Mouse (Mus musculus) stomach, embryonic 15.5 days (tissue): ENCODE results near the gene Kctd17. TPM values are rescaled to one million over a fixed set of nuclear protein-coding genes. Genes with fewer than 3 reads are reported as not detected.
A peak's percentile ranks its signal among the peaks of the same experiment; 100 is the strongest.

Experiments used
- ATAC-seq: fragments of 200-750 bp; cut with Nextera tagmentation; 2 replicates; pipeline ENCODE4 v1.8.0; 2017; ENCODE audit warnings: low read depth, moderate number of reproducible peaks, moderate TSS enrichment; ENCODE audit not compliant: insufficient read depth, low FRiP score
- H3K27ac ChIP-seq: fragments of 300-500 bp; sonication (generic); 2 replicates; pipeline ENCODE4 v1.5.1; 2015; ENCODE audit warnings: mild to moderate bottlenecking, inconsistent platforms
- H3K27me3 ChIP-seq: fragments of 300-500 bp; sonication (generic); replicated peaks from 2 replicates; pipeline ENCODE4 v1.6.1; 2015; ENCODE audit warnings: inconsistent platforms
- H3K36me3 ChIP-seq: fragments of 300-500 bp; sonication (generic); 2 replicates; pipeline ENCODE4 v1.6.1; 2015; ENCODE audit warnings: inconsistent platforms
- H3K4me1 ChIP-seq: fragments of 300-500 bp; sonication (generic); 2 replicates; pipeline ENCODE4 v1.6.1; 2015; ENCODE audit warnings: inconsistent platforms
- H3K4me2 ChIP-seq: fragments of 300-500 bp; sonication (generic); 2 replicates; pipeline ENCODE4 v1.6.1; 2015; ENCODE audit warnings: mild to moderate bottlenecking, inconsistent platforms
- H3K4me3 ChIP-seq: fragments of 300-500 bp; sonication (generic); replicated peaks from 2 replicates; pipeline ENCODE4 v1.5.1; 2015; ENCODE audit warnings: inconsistent platforms
- H3K9ac ChIP-seq: fragments of 300-500 bp; sonication (generic); 2 replicates; pipeline ENCODE4 v1.6.1; 2015; ENCODE audit warnings: inconsistent platforms
- H3K9me3 ChIP-seq: fragments of 300-500 bp; sonication (generic); 2 replicates; pipeline ENCODE4 v1.6.1; 2016; ENCODE audit warnings: inconsistent platforms
- whole genome bisulfite sequencing: fragments of 180-500 bp; shearing (Covaris S2); methylation state at CpG from one replicate; pipeline ENCODE4 v1.1.7; 2015; 5-methylcytosine and 5-hydroxymethylcytosine counted together
- polyA plus RNA-seq: library from polyadenylated mRNA; unstranded; fragments of >200 nt; fragmentation: Nextera tagmentation; extraction: Ambion mirVana; gene quantifications from 2 replicates; pipeline ENCODE4 v1.2.1, GENCODE M21; 2015

Kctd17 gene
- polyA plus RNA-seq, 1 experiment from 2014 or later = 35.4 TPM

- Histone ChIP-seq H3K4me2 (no peak overlapping the region), H3K4me1 (0 out of 2 replicates have a peak, but pooled peaks cover 3% of the 10 kb centered on the region), H3K9ac (no peak overlapping the region), H3K4me3 (no peak overlapping the region), H3K36me3 (no peaks in the 10 kb centered on the region), H3K27me3 (no peaks in the 10 kb centered on the region), H3K9me3 (no peaks in the 10 kb centered on the region), H3K27ac (no peak overlapping the region)
- 80% methylated on average over 6 of the region's 6 CpGs for WGBS
- ATAC-seq = no peak
Measured at GRCm38 (mm10) chr15:78473442-78473841, 45.1 kb downstream of the Kctd17 start.

GRCm38 (mm10) chr15:78475604-78476031, 47.3 kb downstream of the Kctd17 start:
- no peak overlapping the region for H3K27ac ChIP-seq
- 0 out of 2 replicates have a peak, but pooled peaks cover 4% of the 10 kb centered on the region for H3K4me1 ChIP-seq
- H3K4me3 ChIP-seq = no peak overlapping the region
- H3K27me3 ChIP-seq = no peaks in the 10 kb centered on the region
- WGBS = 47% methylated on average over 3 of the region's 3 CpGs
- no peaks in the 10 kb centered on the region for H3K36me3 ChIP-seq
- no peak overlapping the region for H3K4me2 ChIP-seq
- H3K9ac ChIP-seq = no peak overlapping the region
- ATAC-seq = peak; percentile 35; the same call in 1 of the 2 replicates
- no peaks in the 10 kb centered on the region for H3K9me3 ChIP-seq

- H3K9ac ChIP-seq = no peak overlapping the region
- no peak for ATAC-seq
- no peaks in the 10 kb centered on the region for H3K9me3 ChIP-seq
- H3K4me3 ChIP-seq = no peak overlapping the region
- no peak overlapping the region for H3K4me2 ChIP-seq
- H3K4me1 ChIP-seq = peaks cover 13% of the 10 kb centered on the region; the same call in 1 of the 2 replicates
- no peaks in the 10 kb centered on the region for H3K27me3 ChIP-seq
- WGBS = 62% methylated on average over 1 of the region's 1 CpGs
- no peak overlapping the region for H3K27ac ChIP-seq
- H3K36me3 ChIP-seq = no peaks in the 10 kb centered on the region
Measured at GRCm38 (mm10) chr15:78476878-78477277, 48.5 kb downstream of the Kctd17 start.

- no peak for ATAC-seq
- no peak overlapping the region for H3K4me3 ChIP-seq
- no peaks in the 10 kb centered on the region for H3K36me3 ChIP-seq
- 84% methylated on average over 4 of the region's 4 CpGs for WGBS
- H3K9me3 ChIP-seq = no peaks in the 10 kb centered on the region
- H3K27me3 ChIP-seq = no peaks in the 10 kb centered on the region
- no peak overlapping the region for H3K9ac ChIP-seq
- H3K27ac ChIP-seq = no peak overlapping the region
- no peak overlapping the region for H3K4me2 ChIP-seq
- H3K4me1 ChIP-seq = peaks cover 11% of the 10 kb centered on the region; the same call in 1 of the 2 replicates
Measured at GRCm38 (mm10) chr15:78478073-78478472, 49.7 kb downstream of the Kctd17 start.

- H3K27ac ChIP-seq = no peak overlapping the region
- no peak overlapping the region for H3K4me3 ChIP-seq
- H3K4me1 ChIP-seq = peaks cover 11% of the 10 kb centered on the region; the same call in 1 of the 2 replicates
- WGBS = 75% methylated on average over 5 of the region's 5 CpGs
- no peak for ATAC-seq
- H3K36me3 ChIP-seq = no peaks in the 10 kb centered on the region
- no peaks in the 10 kb centered on the region for H3K27me3 ChIP-seq
- no peaks in the 10 kb centered on the region for H3K9me3 ChIP-seq
- no peak overlapping the region for H3K9ac ChIP-seq
- no peak overlapping the region for H3K4me2 ChIP-seq
Measured at GRCm38 (mm10) chr15:78479470-78479869, 51.1 kb downstream of the Kctd17 start.

GRCm38 (mm10) chr15:78480111-78480510, 51.7 kb downstream of the Kctd17 start:
- no peaks in the 10 kb centered on the region for H3K27me3 ChIP-seq
- H3K36me3 ChIP-seq = no peaks in the 10 kb centered on the region
- ATAC-seq = no peak
- H3K9me3 ChIP-seq = no peaks in the 10 kb centered on the region
- peaks cover 11% of the 10 kb centered on the region; the same call in 1 of the 2 replicates for H3K4me1 ChIP-seq
- no peak overlapping the region for H3K4me3 ChIP-seq
- WGBS = 69% methylated on average over 7 of the region's 7 CpGs
- no peak overlapping the region for H3K27ac ChIP-seq
- H3K9ac ChIP-seq = no peak overlapping the region
- no peak overlapping the region for H3K4me2 ChIP-seq

GRCm38 (mm10) chr15:78480991-78481390, 52.6 kb downstream of the Kctd17 start:
- WGBS = 18% methylated on average over 2 of the region's 2 CpGs
- no peaks in the 10 kb centered on the region for H3K27me3 ChIP-seq
- H3K27ac ChIP-seq = no peak overlapping the region
- H3K9ac ChIP-seq = no peak overlapping the region
- no peaks in the 10 kb centered on the region for H3K36me3 ChIP-seq
- H3K4me2 ChIP-seq = no peak overlapping the region
- H3K9me3 ChIP-seq = no peaks in the 10 kb centered on the region
- H3K4me3 ChIP-seq = no peak overlapping the region
- peaks cover 11% of the 10 kb centered on the region; the same call in 1 of the 2 replicates for H3K4me1 ChIP-seq
- no peak; the same call in 1 of the 2 replicates for ATAC-seq

- H3K27me3 ChIP-seq = no peaks in the 10 kb centered on the region
- no peak overlapping the region for H3K4me2 ChIP-seq
- H3K4me1 ChIP-seq = peaks cover 11% of the 10 kb centered on the region; the same call in 1 of the 2 replicates
- WGBS = 50% methylated on average over 9 of the region's 9 CpGs
- no peak overlapping the region for H3K9ac ChIP-seq
- no peak overlapping the region for H3K27ac ChIP-seq
- no peak overlapping the region for H3K4me3 ChIP-seq
- H3K36me3 ChIP-seq = no peaks in the 10 kb centered on the region
- no peaks in the 10 kb centered on the region for H3K9me3 ChIP-seq
- no peak for ATAC-seq
Measured at GRCm38 (mm10) chr15:78481448-78482000, 53.2 kb downstream of the Kctd17 start.

- no peak overlapping the region for H3K9ac ChIP-seq
- H3K9me3 ChIP-seq = no peaks in the 10 kb centered on the region
- H3K36me3 ChIP-seq = no peaks in the 10 kb centered on the region
- 57% methylated on average over 3 of the region's 3 CpGs for WGBS
- no peak for ATAC-seq
- H3K4me1 ChIP-seq = peaks cover 11% of the 10 kb centered on the region; the same call in 1 of the 2 replicates
- H3K4me2 ChIP-seq = no peak overlapping the region
- H3K4me3 ChIP-seq = no peak overlapping the region
- no peak overlapping the region for H3K27ac ChIP-seq
- no peaks in the 10 kb centered on the region for H3K27me3 ChIP-seq
Measured at GRCm38 (mm10) chr15:78482518-78482917, 54.2 kb downstream of the Kctd17 start.

- H3K27ac ChIP-seq = no peak overlapping the region
- no peaks in the 10 kb centered on the region for H3K36me3 ChIP-seq
- H3K9me3 ChIP-seq = no peaks in the 10 kb centered on the region
- no peak overlapping the region for H3K9ac ChIP-seq
- no peaks in the 10 kb centered on the region for H3K27me3 ChIP-seq
- ATAC-seq = no peak
- WGBS = 70% methylated on average over 4 of the region's 4 CpGs
- peaks cover 11% of the 10 kb centered on the region; the same call in 1 of the 2 replicates for H3K4me1 ChIP-seq
- no peak overlapping the region for H3K4me2 ChIP-seq
- H3K4me3 ChIP-seq = no peak overlapping the region
Measured at GRCm38 (mm10) chr15:78483311-78483710, 54.9 kb downstream of the Kctd17 start.

GRCm38 (mm10) chr15:78486564-78486963, 58.2 kb downstream of the Kctd17 start:
- WGBS = 88% methylated on average over 1 of the region's 1 CpGs
- Histone ChIP-seq H3K4me3 (no peak overlapping the region), H3K9me3 (no peaks in the 10 kb centered on the region), H3K36me3 (no peaks in the 10 kb centered on the region), H3K4me1 (no peaks in the 10 kb centered on the region), H3K27me3 (no peaks in the 10 kb centered on the region), H3K9ac (no peak overlapping the region), H3K4me2 (no peak overlapping the region), H3K27ac (no peak overlapping the region)
- ATAC-seq = no peak

- Histone ChIP-seq H3K36me3 (no peaks in the 10 kb centered on the region), H3K9me3 (no peaks in the 10 kb centered on the region), H3K27me3 (no peaks in the 10 kb centered on the region), H3K4me2 (no peak overlapping the region), H3K27ac (no peak overlapping the region), H3K4me1 (no peaks in the 10 kb centered on the region), H3K4me3 (no peak overlapping the region), H3K9ac (no peak overlapping the region)
- 64% methylated on average over 4 of the region's 4 CpGs for WGBS
- ATAC-seq = no peak
Measured at GRCm38 (mm10) chr15:78487066-78487465, 58.7 kb downstream of the Kctd17 start.
